Mouse (Mus musculus) heart, embryonic 14.5 days (tissue): ENCODE measurements around the gene Gm5460. TPM values are rescaled to one million over a fixed set of nuclear protein-coding genes. Genes with fewer than 3 reads are reported as not detected.

Experiments used
- ATAC-seq: fragments of 200-750 bp; cut with Nextera tagmentation; 2 replicates; pipeline ENCODE4 v1.8.0; 2017; ENCODE audit warnings: low read depth, moderate TSS enrichment; ENCODE audit not compliant: insufficient number of reproducible peaks, insufficient read depth, low FRiP score
- H3K27ac ChIP-seq, 2 experiments: fragments of 200-500 bp in 1 of 2; fragments of 300-500 bp in 1 of 2; sonication (generic) in 1 of 2; replicated peaks in 1 of 2; 2 replicates each; pipeline ENCODE4 v1.5.1; 2012 to 2014; ENCODE audit warnings: low read depth in 2 of 2, low read length in 2 of 2, control low read depth in 1 of 2, mild to moderate bottlenecking in 1 of 2, mixed read lengths in 1 of 2; ENCODE audit not compliant: control insufficient read depth in 1 of 2, insufficient read depth in 1 of 2
- H3K27me3 ChIP-seq: fragments of 300-500 bp; sonication (generic); 2 replicates; pipeline ENCODE4 v1.6.1; 2014; ENCODE audit warnings: mild to moderate bottlenecking, low read length, control low read depth; ENCODE audit not compliant: control insufficient read depth, insufficient read depth
- H3K36me3 ChIP-seq: fragments of 300-500 bp; sonication (generic); 2 replicates; pipeline ENCODE4 v1.6.1; 2014; ENCODE audit warnings: mild to moderate bottlenecking, control low read depth, low read length, mixed read lengths; ENCODE audit not compliant: control insufficient read depth, insufficient read depth
- H3K4me1 ChIP-seq, 2 experiments: fragments of 200-500 bp in 1 of 2; fragments of 300-500 bp in 1 of 2; sonication (generic) in 1 of 2; 2 replicates each; pipeline ENCODE4 v1.6.1; 2012 to 2014; ENCODE audit warnings: low read length in 2 of 2, control low read depth in 1 of 2, mixed read lengths in 1 of 2; ENCODE audit not compliant: control insufficient read depth in 2 of 2, insufficient read depth in 2 of 2
- H3K4me2 ChIP-seq: fragments of 300-500 bp; sonication (generic); 2 replicates; pipeline ENCODE4 v1.6.1; 2014; ENCODE audit warnings: mild to moderate bottlenecking, low read length
- H3K4me3 ChIP-seq, 2 experiments: fragments of 200-500 bp in 1 of 2; fragments of 300-500 bp in 1 of 2; sonication (generic) in 1 of 2; 2 replicates each; pipeline ENCODE4 v1.5.1; 2012 to 2014; ENCODE audit warnings: low read length in 2 of 2, mild to moderate bottlenecking in 2 of 2, control low read depth in 1 of 2, low read depth in 1 of 2, moderate library complexity in 1 of 2; ENCODE audit not compliant: control insufficient read depth in 1 of 2, insufficient read depth in 1 of 2
- H3K9ac ChIP-seq: fragments of 300-500 bp; sonication (generic); 2 replicates; pipeline ENCODE4 v1.6.1; 2014; ENCODE audit warnings: mild to moderate bottlenecking, low read length
- H3K9me3 ChIP-seq: fragments of 300-500 bp; sonication (generic); 2 replicates; pipeline ENCODE4 v1.6.1; 2016; ENCODE audit warnings: low read length, control low read depth; ENCODE audit not compliant: control insufficient read depth
- WGBS: fragments of 180-500 bp; shearing (Covaris S2); extraction: QIAGEN DNeasy Blood & Tissue Kit; methylation state at CpG from one replicate; pipeline ENCODE4 v1.1.7; 2014; 5-methylcytosine and 5-hydroxymethylcytosine counted together
- polyA plus RNA-seq: library from polyadenylated mRNA; unstranded; fragments of >200 nt; fragmentation: Nextera tagmentation; extraction: Ambion mirVana; gene quantifications from 2 replicates; pipeline ENCODE4 v1.2.1, GENCODE M21; 2014

The Gm5460 gene
- polyA plus RNA-seq, 1 experiment from 2014 or later: not detected

- Histone ChIP-seq H3K9ac (no peak overlapping the region), H3K36me3 (no peaks in the 10 kb centered on the region), H3K27me3 (no peaks in the 10 kb centered on the region), H3K27ac (no peak overlapping the region), H3K4me2 (no peak overlapping the region), H3K9me3 (no peaks in the 10 kb centered on the region), H3K4me1 (peaks cover 4 to 10% of the 10 kb centered on the region in 2 experiments), H3K4me3 (no peak overlapping the region)
- ATAC-seq: no peak
- 81% methylated on average over 5 of the region's 5 CpGs for WGBS
These were observed 60.7 kb downstream of the Gm5460 start for GRCm38 (mm10) chr14:34077222-34077621.

- Histone ChIP-seq H3K27ac (no peak overlapping the region), H3K36me3 (no peaks in the 10 kb centered on the region), H3K27me3 (no peaks in the 10 kb centered on the region), H3K4me3 (no peak overlapping the region), H3K4me2 (no peak overlapping the region), H3K9me3 (no peaks in the 10 kb centered on the region), H3K9ac (no peak overlapping the region), H3K4me1 (peaks cover 4 to 7% of the 10 kb centered on the region in 2 experiments)
- ATAC-seq: peak; percentile 19; the same call in 1 of the 2 replicates
- WGBS: 52% methylated on average over 4 of the region's 4 CpGs
These were observed 61.7 kb downstream of the Gm5460 start for GRCm38 (mm10) chr14:34078293-34078692.

- Histone ChIP-seq H3K4me3 (no peak overlapping the region), H3K4me2 (no peak overlapping the region), H3K9ac (no peak overlapping the region), H3K4me1 (peaks cover under 1 to 4% of the 10 kb centered on the region in 2 experiments; a peak in 2 of 4 replicates), H3K9me3 (no peaks in the 10 kb centered on the region), H3K27me3 (no peaks in the 10 kb centered on the region), H3K36me3 (no peaks in the 10 kb centered on the region), H3K27ac (no peak overlapping the region)
- 8% methylated on average over 11 of the region's 11 CpGs for WGBS
- peak; percentile 28; the same call in 1 of the 2 replicates for ATAC-seq
These were observed 63.9 kb downstream of the Gm5460 start for GRCm38 (mm10) chr14:34080321-34080997.

- H3K4me3 ChIP-seq: no peak within 1 kb of the TSS
- H3K27me3 ChIP-seq: no peaks in the 10 kb centered on the region
- 44% methylated on average over 4 of the region's 4 CpGs for WGBS
- no peak within 1 kb of the TSS for H3K9ac ChIP-seq
- H3K4me1 ChIP-seq: no peaks in the 10 kb centered on the region
- H3K36me3 ChIP-seq: no peaks in the 10 kb centered on the region
- H3K27ac ChIP-seq: no peak within 1 kb of the TSS
- no peak within 1 kb of the TSS for H3K4me2 ChIP-seq
- no peak for ATAC-seq
- no peaks in the 10 kb centered on the region for H3K9me3 ChIP-seq
These were observed 69.2 kb downstream of the Gm5460 start, which contains the start of gene Anxa8 for GRCm38 (mm10) chr14:34085731-34086130. Gene Anxa8, plus strand, starts transcription at chr14:34085981.

GRCm38 (mm10) chr14:34086806-34087205, 70.2 kb downstream of the Gm5460 start:
- Histone ChIP-seq H3K4me3 (no peak overlapping the region), H3K27ac (no peak overlapping the region), H3K9ac (no peak overlapping the region), H3K9me3 (no peaks in the 10 kb centered on the region), H3K27me3 (no peaks in the 10 kb centered on the region), H3K4me1 (no peaks in the 10 kb centered on the region), H3K4me2 (no peak overlapping the region), H3K36me3 (no peaks in the 10 kb centered on the region)
- 60% methylated on average over 3 of the region's 4 CpGs for WGBS
- no peak for ATAC-seq

GRCm38 (mm10) chr14:34087856-34088398, 71.4 kb downstream of the Gm5460 start:
- Histone ChIP-seq H3K9ac (no peak overlapping the region), H3K4me1 (no peaks in the 10 kb centered on the region), H3K27ac (no peak overlapping the region), H3K36me3 (no peaks in the 10 kb centered on the region), H3K27me3 (no peaks in the 10 kb centered on the region), H3K4me2 (no peak overlapping the region), H3K9me3 (no peaks in the 10 kb centered on the region), H3K4me3 (no peak overlapping the region)
- WGBS: 72% methylated on average over 2 of the region's 2 CpGs
- ATAC-seq: no peak

- H3K4me1 ChIP-seq: no peaks in the 10 kb centered on the region
- no peaks in the 10 kb centered on the region for H3K9me3 ChIP-seq
- no peak overlapping the region for H3K4me3 ChIP-seq
- H3K4me2 ChIP-seq: no peak overlapping the region
- H3K9ac ChIP-seq: no peak overlapping the region
- no peak for ATAC-seq
- H3K36me3 ChIP-seq: no peaks in the 10 kb centered on the region
- 72% methylated on average over 8 of the region's 8 CpGs for WGBS
- H3K27me3 ChIP-seq: no peaks in the 10 kb centered on the region
- H3K27ac ChIP-seq: no peak overlapping the region
These were observed 73.2 kb downstream of the Gm5460 start for GRCm38 (mm10) chr14:34089796-34090195.
